Mouse (Mus musculus) kidney, adult 2 months (tissue): Measurements from ENCODE around the gene 1110032A03Rik.

ENCODE experiments used
- CTCF ChIP-seq: fragments of 200-500 bp; conservative IDR thresholded peaks from 2 replicates; pipeline ENCODE4 v1.5.1; 2011; ENCODE audit warnings: low read depth, mild to moderate bottlenecking, control low read depth, low read length, moderate library complexity, mixed read lengths; ENCODE audit not compliant: insufficient read depth, insufficient read length
- POLR2A ChIP-seq: fragments of 200-500 bp; IDR thresholded peaks from one replicate; pipeline ENCODE4 v1.6.1; 2011; ENCODE audit warnings: low read depth, low read length, control low read depth

DNA sequence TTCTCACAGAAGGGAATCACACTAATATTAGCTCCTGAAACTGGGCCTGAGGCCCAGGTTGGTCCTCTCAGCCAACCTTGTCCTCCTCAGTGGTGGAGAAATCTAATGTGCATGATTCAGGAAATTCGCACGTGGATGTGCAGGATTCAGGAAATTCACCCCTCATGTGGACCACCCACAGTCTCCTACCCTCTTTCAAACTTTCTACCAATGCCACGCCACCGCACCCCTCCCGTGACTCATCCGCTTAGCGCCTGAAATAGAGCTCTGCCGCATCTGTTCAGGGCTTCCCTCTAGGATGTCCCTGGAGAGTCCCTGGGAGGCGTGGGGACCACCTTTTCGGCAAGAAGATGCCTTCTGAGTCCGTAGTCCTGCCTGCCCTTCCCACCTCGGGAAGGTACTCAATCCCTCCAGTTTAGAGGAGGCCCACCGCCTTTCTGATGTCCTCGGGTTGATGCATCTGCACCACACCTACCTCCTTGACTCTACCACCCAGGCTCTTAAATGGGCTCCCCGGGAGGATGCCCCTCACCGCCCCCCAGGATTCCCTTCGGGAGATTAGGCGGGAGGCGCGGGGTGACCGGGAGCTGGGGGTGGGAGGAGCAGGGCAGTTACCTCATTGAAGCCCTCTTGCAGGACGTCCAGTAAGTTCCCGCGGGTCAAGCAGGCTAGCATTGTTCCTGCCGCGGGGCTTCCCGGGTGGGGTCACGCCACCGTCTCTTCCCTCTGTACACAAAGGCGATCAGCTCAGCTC, 48.0 kb downstream of the 1110032A03Rik start:
- no peak for TF ChIP-seq CTCF
- no peak for TF ChIP-seq POLR2A
